Mouse (Mus musculus): ENCODE data around the gene Eif2b3.

Gene Eif2b3

DNA sequence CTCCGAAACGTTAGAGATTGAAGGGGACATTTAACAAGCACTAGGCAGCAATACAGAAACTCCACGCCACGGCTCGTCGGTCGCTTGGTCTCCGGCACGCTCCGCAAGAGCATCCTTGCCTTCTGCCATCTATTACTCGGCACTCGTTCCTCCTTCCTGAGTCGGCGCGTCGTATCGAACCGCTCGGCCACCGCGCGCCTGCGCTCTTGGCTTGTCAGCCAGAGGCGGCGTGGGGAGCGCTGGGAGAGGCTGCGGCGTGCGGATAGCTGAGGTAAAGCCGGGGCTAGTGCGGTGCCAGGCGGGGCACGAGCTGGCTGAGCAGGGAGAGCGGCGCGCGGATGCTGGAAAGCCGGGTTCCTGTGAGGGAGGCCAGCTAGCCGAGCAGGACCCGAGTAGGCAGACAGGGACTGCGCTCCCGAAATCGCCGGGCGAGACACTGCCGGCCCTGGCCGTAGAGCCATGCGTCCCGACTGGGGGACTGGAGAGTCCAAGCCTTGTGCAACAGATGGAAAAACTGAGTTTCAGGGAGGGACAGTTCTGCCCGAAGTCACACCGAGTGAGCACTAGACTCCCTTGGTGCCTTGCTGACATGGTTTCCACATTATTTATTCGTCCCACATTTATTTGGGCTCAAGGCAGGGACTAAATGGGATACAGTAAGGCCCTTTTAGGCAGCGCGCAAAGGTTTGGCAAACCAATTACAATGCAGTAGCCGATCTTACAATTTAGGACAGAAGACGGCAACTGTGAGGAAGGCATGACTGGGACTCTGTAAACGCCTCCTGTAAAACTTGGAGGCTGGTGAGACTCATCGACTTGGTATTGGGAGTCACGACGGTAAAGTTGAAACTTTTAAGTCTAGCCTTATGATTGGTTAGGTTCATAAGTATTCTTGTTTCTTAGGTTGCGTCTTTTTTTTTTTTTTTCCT lies at the start of gene Eif2b3:
Eif2b3 (plus strand) TSS at position 197 of the 929 bp plus-strand sequence.
- peak; percentile 24; the same call in 1 of the 2 replicates for TF ChIP-seq GATA4 (IDR thresholded peaks at IDR 0.05; ENCODE audit: insufficient replicate concordance, low read length)

- no peak for TF ChIP-seq GATA4 (IDR thresholded peaks at IDR 0.05; ENCODE audit: insufficient replicate concordance, low read length)
Observed at GRCm38 (mm10) chr4:116976503-116976902, 42.7 kb upstream of the Eif2b3 start.

DNA sequence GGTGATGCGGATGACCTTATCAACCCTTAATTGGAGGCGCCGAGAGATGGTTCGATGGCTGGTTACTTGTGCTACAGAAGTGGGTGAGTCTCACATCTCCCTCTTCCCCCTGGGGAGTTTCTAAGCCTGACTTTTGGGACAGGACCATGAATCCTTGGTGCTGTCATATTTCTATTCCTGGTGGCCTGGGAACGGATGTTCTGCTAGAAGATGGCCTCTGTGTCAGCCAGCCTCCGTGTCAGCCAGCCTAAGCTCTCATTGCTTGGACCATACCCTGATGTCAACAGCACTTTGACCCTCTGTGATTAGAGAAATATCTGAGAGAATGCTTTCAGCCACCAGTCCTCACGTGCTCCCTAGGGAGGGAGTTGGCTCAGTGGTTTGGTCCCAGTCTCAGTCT lies 33.5 kb upstream of the Eif2b3 start:
- TF ChIP-seq GATA4 (IDR thresholded peaks at IDR 0.05; ENCODE audit: insufficient replicate concordance, low read length): no peak

GRCm38 (mm10) chr4:116986400-116987121 lies 32.6 kb upstream of the Eif2b3 start:
- peak; percentile 34; the same call in 1 of the 2 replicates for TF ChIP-seq GATA4 (IDR thresholded peaks at IDR 0.05; ENCODE audit: insufficient replicate concordance, low read length)

DNA sequence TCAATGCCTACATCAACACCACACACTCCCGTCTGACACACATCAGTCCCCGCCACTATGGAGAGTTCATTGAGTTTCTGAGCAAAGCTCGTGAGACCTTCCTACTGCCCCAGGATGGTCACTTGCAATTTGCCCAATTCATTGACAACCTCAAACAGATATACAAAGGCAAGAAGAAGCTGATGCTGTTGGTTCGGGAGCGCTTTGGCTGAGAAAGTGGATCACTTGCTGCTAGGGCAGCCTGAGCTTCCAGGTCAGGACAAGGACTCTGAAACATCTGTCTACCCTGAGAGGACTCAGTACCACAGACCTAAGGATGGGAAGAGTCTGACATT lies 32.1 kb upstream of the Eif2b3 start:
- TF ChIP-seq GATA4 (IDR thresholded peaks at IDR 0.05; ENCODE audit: insufficient replicate concordance, low read length): no peak

DNA sequence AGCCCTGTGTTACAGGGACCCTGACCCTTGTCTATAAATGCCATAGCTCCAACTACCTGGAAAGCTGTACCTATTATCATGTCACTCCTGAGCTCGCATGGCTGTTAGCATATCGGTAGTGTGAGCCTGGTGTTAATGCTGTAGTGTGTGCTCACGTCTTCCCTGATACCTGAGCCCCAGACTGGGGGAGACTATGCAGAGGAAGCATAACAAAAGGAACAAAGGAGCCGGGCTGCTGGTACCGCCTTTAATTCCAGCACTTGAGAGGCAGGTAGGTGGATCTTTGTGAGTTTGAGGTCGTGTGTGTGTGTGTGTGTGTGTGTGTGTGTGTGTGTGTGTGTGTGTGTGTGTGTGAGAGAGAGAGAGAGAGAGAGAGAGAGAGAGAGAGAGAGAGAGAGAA lies 29.5 kb upstream of the Eif2b3 start:
- no peak for TF ChIP-seq GATA4 (IDR thresholded peaks at IDR 0.05; ENCODE audit: insufficient replicate concordance, low read length)

- no peak for TF ChIP-seq GATA4 (IDR thresholded peaks at IDR 0.05; ENCODE audit: insufficient replicate concordance, low read length)
Observed at GRCm38 (mm10) chr4:116991366-116991765, 27.8 kb upstream of the Eif2b3 start.

GRCm38 (mm10) chr4:116993672-116994621 lies 25.3 kb upstream of the Eif2b3 start, which contains the start of gene Urod:
TSS of gene Urod (minus strand) at chr4:116994413.
- no peak for TF ChIP-seq GATA4 (IDR thresholded peaks at IDR 0.05; ENCODE audit: insufficient replicate concordance, low read length)

DNA sequence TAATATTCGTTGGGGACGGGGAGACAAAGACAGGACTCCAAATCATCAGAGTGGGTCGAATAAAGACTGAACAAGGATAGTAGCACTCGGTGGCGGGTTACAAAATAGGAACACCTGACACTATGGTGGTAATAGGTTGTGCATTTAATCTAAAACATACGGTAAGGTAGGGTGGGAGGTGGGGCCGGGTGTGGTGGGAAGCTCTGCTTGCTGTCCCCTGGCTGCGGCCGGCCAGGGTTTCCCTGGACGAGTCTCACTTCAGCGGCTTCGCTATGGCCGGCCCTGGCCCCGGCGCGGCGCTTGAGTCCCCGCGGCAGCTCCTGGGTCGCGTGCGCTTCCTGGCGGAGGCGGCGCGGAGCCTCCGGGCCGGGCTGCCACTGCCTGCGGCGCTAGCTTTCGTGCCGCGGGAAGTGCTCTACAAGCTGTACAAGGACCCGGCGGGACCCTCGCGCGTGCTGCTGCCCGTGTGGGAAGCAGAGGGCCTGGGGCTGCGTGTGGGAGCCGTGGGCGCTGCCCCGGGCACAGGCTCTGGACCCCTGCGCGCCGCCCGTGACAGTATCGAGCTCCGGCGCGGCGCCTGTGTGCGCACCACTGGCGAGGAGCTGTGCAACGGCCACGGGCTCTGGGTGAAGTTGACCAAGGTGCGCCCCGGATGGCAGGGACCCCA lies 23.9 kb upstream of the Eif2b3 start, which contains the start of gene Hectd3:
Hectd3 (plus strand) TSS at position 187 of the 667 bp plus-strand sequence.
- no peak for TF ChIP-seq GATA4 (IDR thresholded peaks at IDR 0.05; ENCODE audit: insufficient replicate concordance, low read length)

- TF ChIP-seq GATA4 (IDR thresholded peaks at IDR 0.05; ENCODE audit: insufficient replicate concordance, low read length): no peak
Observed at GRCm38 (mm10) chr4:116995798-116996135, 23.4 kb upstream of the Eif2b3 start.

GRCm38 (mm10) chr4:116999513-117000154 lies 19.6 kb upstream of the Eif2b3 start:
- no peak for TF ChIP-seq GATA4 (IDR thresholded peaks at IDR 0.05; ENCODE audit: insufficient replicate concordance, low read length)

DNA sequence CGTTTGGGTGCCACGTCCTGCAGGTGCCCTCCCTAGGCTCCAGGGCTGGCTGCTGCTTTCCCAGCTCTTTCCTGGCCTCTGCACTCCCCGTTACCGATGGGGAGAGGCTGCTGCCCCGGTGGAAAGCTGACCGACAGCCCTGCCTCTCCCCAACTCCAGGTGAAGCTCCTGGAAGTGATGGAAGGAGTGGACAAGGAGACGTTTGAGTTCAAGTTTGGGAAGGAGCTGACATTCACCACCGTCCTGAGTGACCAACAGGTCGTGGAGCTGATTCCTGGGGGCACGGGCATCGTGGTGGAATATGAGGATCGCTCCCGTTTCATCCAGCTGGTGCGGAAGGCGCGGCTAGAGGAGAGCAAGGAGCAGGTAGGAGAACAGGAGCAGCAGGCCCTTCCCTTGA lies 17.2 kb upstream of the Eif2b3 start:
- TF ChIP-seq GATA4 (IDR thresholded peaks at IDR 0.05; ENCODE audit: insufficient replicate concordance, low read length): no peak

GRCm38 (mm10) chr4:117002543-117003521 lies 16.4 kb upstream of the Eif2b3 start:
- no peak for TF ChIP-seq GATA4 (IDR thresholded peaks at IDR 0.05; ENCODE audit: insufficient replicate concordance, low read length)
